Comparison of ENCODE assay signal across 8 mouse cellular contexts in genomic region chr2:173021633-173022055, GRCm38 (mm10). TPM values are rescaled to one million over a fixed set of nuclear protein-coding genes. Genes with fewer than 3 reads are reported as not detected.
DNase-seq lines count a peak whose midpoint lies in the region; ATAC-seq and TF ChIP-seq lines count a peak whose summit lies in the region.

No protein-coding gene starts in this region.

- intact Hi-C loops in heart, postnatal 25 days (cut with DNase I): loop anchor here (10.0 kb wide), 1 partner anchor 63 kb away; no protein-coding TSS in a partner anchor

- ATAC-seq in G1E (ENCODE audit: extremely low read depth, insufficient number of reproducible peaks, low FRiP score, poor library complexity, severe bottlenecking): peak; percentile 37
- ATAC-seq in forebrain, embryonic 15.5 days (replicated peaks): peak; percentile 79
- peak; percentile 82 for ATAC-seq in neural tube, embryonic 14.5 days (ENCODE audit: low read depth)

- no peaks in the 10 kb centered on the region for H3K9me3 ChIP-seq in G1E (replicated peaks)
- no peaks in the 10 kb centered on the region for H3K9me3 ChIP-seq in forebrain, embryonic 15.5 days
- H3K9me3 ChIP-seq in neural tube, embryonic 14.5 days (ENCODE audit: control insufficient read depth, low read length): no peaks in the 10 kb centered on the region

- H3K4me3 ChIP-seq in G1E (ENCODE audit: low read depth, low read length): peak overlapping the region; percentile 94
- peak overlapping the region; percentile 70 for H3K4me3 ChIP-seq in forebrain, embryonic 15.5 days
- peak overlapping the region; percentile 73 for H3K4me3 ChIP-seq in neural tube, embryonic 14.5 days (ENCODE audit: low read depth, low read length)
- peak overlapping the region; percentile 81 for H3K4me3 ChIP-seq in testis, adult 2 months (ENCODE audit: control insufficient read depth, low read depth, low read length)

- peak overlapping the region; percentile 68 for H3K27ac ChIP-seq in forebrain, embryonic 15.5 days (replicated peaks)
- H3K27ac ChIP-seq in neural tube, embryonic 14.5 days (ENCODE audit: low read depth, low read length): peak overlapping the region; percentile 66
- peak overlapping the region; percentile 19; the same call in 1 of the 2 replicates for H3K27ac ChIP-seq in testis, adult 2 months (ENCODE audit: control insufficient read depth, insufficient read depth, low read depth, low read length)

- peaks cover 77% of the 10 kb centered on the region for H3K4me1 ChIP-seq in G1E (ENCODE audit: insufficient read depth, low read depth, low read length)
- peaks cover 59% of the 10 kb centered on the region for H3K4me1 ChIP-seq in forebrain, embryonic 15.5 days
- peaks cover 28% of the 10 kb centered on the region for H3K4me1 ChIP-seq in neural tube, embryonic 14.5 days (ENCODE audit: control insufficient read depth, insufficient read depth, low read length)
- peaks cover 38% of the 10 kb centered on the region for H3K4me1 ChIP-seq in testis, adult 2 months (ENCODE audit: control insufficient read depth, insufficient read depth, low read length)

- peak overlapping the region; percentile 64 for H3K4me2 ChIP-seq in forebrain, embryonic 15.5 days (replicated peaks)
- peak overlapping the region; percentile 91 for H3K4me2 ChIP-seq in neural tube, embryonic 14.5 days (ENCODE audit: low read depth, low read length)

- under 1% methylated on average over 54 of the region's 54 CpGs for WGBS in forebrain, embryonic 15.5 days
- under 1% methylated on average over 49 of the region's 54 CpGs for WGBS in neural tube, embryonic 14.5 days

- peak; percentile 76 for DNase-seq in G1E (ENCODE audit: low spot score)
- DNase-seq in cerebellum, adult 11-12 months: peak; percentile 91
- peak; percentile 82 for DNase-seq in heart, postnatal 25 days (ENCODE audit: low spot score)
- DNase-seq in layer of hippocampus, adult 18-20 months (ENCODE audit: low spot score in 2 of 2): peak; percentile 84 to 94
- DNase-seq in lung, adult 18-20 months: peak; percentile 92 to 93

- no peak for TF ChIP-seq CTCF in G1E (IDR thresholded peaks at IDR 0.05; ENCODE audit: low read depth, low read length)
- no peak for TF ChIP-seq CTCF in testis, adult 2 months (IDR thresholded peaks at IDR 0.05; ENCODE audit: control insufficient read depth, insufficient read depth, insufficient replicate concordance, low read depth, low read length)

- no peaks in the 10 kb centered on the region for H3K27me3 ChIP-seq in G1E (ENCODE audit: insufficient read depth, low read length)
- H3K27me3 ChIP-seq in forebrain, embryonic 15.5 days: peaks cover 12% of the 10 kb centered on the region; the same call in 1 of the 2 replicates
- H3K27me3 ChIP-seq in neural tube, embryonic 14.5 days (ENCODE audit: control insufficient read depth, insufficient read depth, low read length): no peaks in the 10 kb centered on the region
- no peaks in the 10 kb centered on the region for H3K27me3 ChIP-seq in testis, adult 2 months (ENCODE audit: control insufficient read depth, insufficient read depth, low read length)

- H3K36me3 ChIP-seq in G1E (replicated peaks): peaks cover 51% of the 10 kb centered on the region
- no peaks in the 10 kb centered on the region for H3K36me3 ChIP-seq in forebrain, embryonic 15.5 days
- no peaks in the 10 kb centered on the region for H3K36me3 ChIP-seq in neural tube, embryonic 14.5 days (ENCODE audit: control insufficient read depth, insufficient read depth, low read length)
- no peaks in the 10 kb centered on the region for H3K36me3 ChIP-seq in testis, adult 2 months (ENCODE audit: control insufficient read depth, insufficient read depth, low read length)

- H3K9ac ChIP-seq in forebrain, embryonic 15.5 days (replicated peaks): peak overlapping the region; percentile 66
- peak overlapping the region; percentile 76 for H3K9ac ChIP-seq in neural tube, embryonic 14.5 days (replicated peaks; ENCODE audit: low read depth, low read length)

- peak; percentile 97 for TF ChIP-seq POLR2A in testis, adult 2 months (IDR thresholded peaks at IDR 0.05; ENCODE audit: control insufficient read depth, low read depth, low read length)

RNA-seq across cellular contexts. Expression of gene Rbm38, which starts 1.3 kb away (rescaled TPM):
- total RNA-seq in G1E (2014; fragmentation: Nextera tagmentation) (299 and 342 TPM in 2 replicates), G1E (2017) (35.7 and 36.0 TPM in 2 replicates)
- 692 and 737 TPM in 2 replicates for polyA plus RNA-seq in G1E (2012)
- polyA plus RNA-seq in forebrain, embryonic 15.5 days (2015; fragmentation: Nextera tagmentation; extraction: Ambion mirVana): 24.0 and 27.4 TPM in 2 replicates
- 100 to 1,000 TPM; 167 to 223 TPM for total RNA-seq in heart, postnatal 25 days (2021)
- total RNA-seq in layer of hippocampus, adult 18-20 months (2021): 1 to 10 TPM; 4.5 to 4.7 TPM
- polyA plus RNA-seq in neural tube, embryonic 14.5 days (2014; fragmentation: Nextera tagmentation; extraction: Ambion mirVana): 11.9 and 13.3 TPM in 2 replicates
- 33.7 and 37.7 TPM in 2 replicates for polyA plus RNA-seq in testis, adult 2 months (2012; rRNA removed)

RNA-seq across cellular contexts. Expression of gene Rae1, which starts 21.7 kb away (rescaled TPM):
- total RNA-seq in G1E (2014; fragmentation: Nextera tagmentation) (165 and 189 TPM in 2 replicates), G1E (2017) (92.4 and 93.2 TPM in 2 replicates)
- 60.2 and 71.9 TPM in 2 replicates for polyA plus RNA-seq in G1E (2012)
- 162 and 163 TPM in 2 replicates for polyA plus RNA-seq in forebrain, embryonic 15.5 days (2015; fragmentation: Nextera tagmentation; extraction: Ambion mirVana)
- total RNA-seq in heart, postnatal 25 days (2021): 10 to 100 TPM; 24.4 to 25.3 TPM
- total RNA-seq in layer of hippocampus, adult 18-20 months (2021): 10 to 100 TPM; 70.3 to 75.5 TPM
- polyA plus RNA-seq in neural tube, embryonic 14.5 days (2014; fragmentation: Nextera tagmentation; extraction: Ambion mirVana): 108 and 118 TPM in 2 replicates
- 76.7 and 77.9 TPM in 2 replicates for polyA plus RNA-seq in testis, adult 2 months (2012; rRNA removed)

RNA-seq across cellular contexts. Expression of gene Spo11, which starts 44.1 kb away (rescaled TPM):
- total RNA-seq in G1E (2014; fragmentation: Nextera tagmentation) (not detected in 2 replicates), G1E (2017) (not detected in 2 replicates)
- not detected in 2 replicates for polyA plus RNA-seq in G1E (2012)
- polyA plus RNA-seq in forebrain, embryonic 15.5 days (2015; fragmentation: Nextera tagmentation; extraction: Ambion mirVana): 0.46 and 0.97 TPM in 2 replicates
- not detected for total RNA-seq in heart, postnatal 25 days (2021)
- not detected for total RNA-seq in layer of hippocampus, adult 18-20 months (2021)
- polyA plus RNA-seq in neural tube, embryonic 14.5 days (2014; fragmentation: Nextera tagmentation; extraction: Ambion mirVana): 0.09 and 0.45 TPM in 2 replicates
- 64.1 and 88.7 TPM in 2 replicates for polyA plus RNA-seq in testis, adult 2 months (2012; rRNA removed)

Comparison
In these comparisons a context has a peak if more than half of its experiments do, and no peak if none do; other contexts are left out.
1. Peak in every context shown above with its lines: DNase-seq, ATAC-seq, H3K4me3 ChIP-seq and H3K27ac ChIP-seq.
2. RNA of gene Rbm38, which starts 1.3 kb away (polyA plus RNA-seq): 692 to 737 TPM in G1E; 33.7 to 37.7 TPM in testis, adult 2 months, 24.0 to 27.4 TPM in forebrain, embryonic 15.5 days and 11.9 to 13.3 TPM in neural tube, embryonic 14.5 days; every median in the first group is over 10 times any median in the second.
3. RNA of gene Spo11, which starts 44.1 kb away (polyA plus RNA-seq): 64.1 to 88.7 TPM in testis, adult 2 months; 0.46 to 0.97 TPM in forebrain, embryonic 15.5 days, 0.09 to 0.45 TPM in neural tube, embryonic 14.5 days and not detected in G1E; every median in the first group is over 10 times any median in the second.